Mouse (Mus musculus) liver, embryonic 15.5 days (tissue): ENCODE results near the gene Dyrk2. TPM values are rescaled to one million over a fixed set of nuclear protein-coding genes. Genes with fewer than 3 reads are reported as not detected.

Source experiments
- ATAC-seq: fragments of 200-750 bp; cut with Nextera tagmentation; 2 replicates; pipeline ENCODE4 v1.8.0; 2017; ENCODE audit warnings: moderate number of reproducible peaks, mild to moderate bottlenecking, moderate library complexity; ENCODE audit not compliant: insufficient read depth
- H3K27ac ChIP-seq: fragments of 300-500 bp; sonication (generic); replicated peaks from 2 replicates; pipeline ENCODE4 v1.5.1; 2015; ENCODE audit warnings: mild to moderate bottlenecking, inconsistent platforms
- H3K27me3 ChIP-seq: fragments of 300-500 bp; sonication (generic); 2 replicates; pipeline ENCODE4 v1.6.1; 2015; ENCODE audit warnings: mild to moderate bottlenecking, inconsistent platforms
- H3K36me3 ChIP-seq: fragments of 300-500 bp; sonication (generic); replicated peaks from 2 replicates; pipeline ENCODE4 v1.6.1; 2015; ENCODE audit warnings: moderate library complexity, mild to moderate bottlenecking, inconsistent platforms
- H3K4me1 ChIP-seq: fragments of 300-500 bp; sonication (generic); replicated peaks from 2 replicates; pipeline ENCODE4 v1.6.1; 2015; ENCODE audit warnings: inconsistent platforms
- H3K4me2 ChIP-seq: fragments of 300-500 bp; sonication (generic); 2 replicates; pipeline ENCODE4 v1.6.1; 2015; ENCODE audit warnings: moderate library complexity, mild to moderate bottlenecking, inconsistent platforms
- H3K4me3 ChIP-seq: fragments of 300-500 bp; sonication (generic); replicated peaks from 2 replicates; pipeline ENCODE4 v1.5.1; 2015; ENCODE audit warnings: mild to moderate bottlenecking, inconsistent platforms
- H3K9ac ChIP-seq: fragments of 300-500 bp; sonication (generic); 2 replicates; pipeline ENCODE4 v1.6.1; 2015; ENCODE audit warnings: moderate library complexity, mild to moderate bottlenecking, inconsistent platforms
- H3K9me3 ChIP-seq: fragments of 300-500 bp; sonication (generic); replicated peaks from 2 replicates; pipeline ENCODE4 v1.6.1; 2016; ENCODE audit warnings: inconsistent platforms
- WGBS: fragments of 180-500 bp; shearing (Covaris S2); methylation state at CpG from one replicate; pipeline ENCODE4 v1.1.7; 2015; ENCODE audit warnings: mixed read lengths; ENCODE audit not compliant: insufficient replicate concordance; 5-methylcytosine and 5-hydroxymethylcytosine counted together
- polyA plus RNA-seq: library from polyadenylated mRNA; unstranded; fragments of >200 nt; fragmentation: Nextera tagmentation; extraction: Ambion mirVana; gene quantifications from 2 replicates; pipeline ENCODE4 v1.2.1, GENCODE M21; 2015

The Dyrk2 gene
- polyA plus RNA-seq, 1 experiment from 2014 or later = 1.9 TPM

DNA sequence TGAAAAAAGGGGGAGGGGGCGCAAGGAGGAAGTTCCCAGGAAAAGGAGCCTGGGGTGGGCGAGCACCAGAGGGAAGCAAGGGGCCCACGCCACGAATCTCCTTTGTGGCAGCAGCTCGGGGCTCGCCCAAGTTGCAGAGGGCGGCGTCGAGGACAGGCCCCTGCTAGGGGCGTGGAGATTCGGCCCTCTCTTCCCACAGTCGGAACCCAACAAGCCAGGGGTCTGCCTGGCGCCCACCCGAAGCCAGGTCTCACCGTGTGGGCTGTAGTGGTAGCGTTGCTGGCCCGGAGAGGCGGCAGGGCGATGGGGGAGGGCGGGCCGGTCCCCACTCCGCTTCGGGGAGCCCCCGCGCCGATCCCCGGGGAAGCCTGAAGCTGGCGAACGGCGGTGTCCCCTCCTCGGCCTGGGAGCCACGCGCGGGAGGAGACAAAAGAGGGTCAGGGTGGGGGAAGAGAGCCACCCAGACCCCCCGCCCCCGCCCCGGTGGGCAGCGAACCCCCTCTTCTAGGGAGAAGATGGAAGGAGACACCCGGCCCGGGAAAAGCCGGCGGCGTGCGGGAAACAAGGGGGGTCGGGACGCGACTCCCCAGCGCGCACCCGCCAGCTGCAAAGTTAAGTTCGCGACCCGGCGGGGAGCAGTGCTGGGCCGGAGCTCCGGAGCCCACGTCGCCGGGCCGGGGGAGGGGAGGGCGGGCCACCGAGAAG is 2.0 kb downstream of the Dyrk2 start:
- H3K9ac ChIP-seq = peak overlapping the region; percentile 74
- ATAC-seq = peak; percentile 33
- H3K9me3 ChIP-seq = no peaks in the 10 kb centered on the region
- 0 out of 2 replicates have a peak, but pooled peaks cover 5% of the 10 kb centered on the region for H3K36me3 ChIP-seq
- peak overlapping the region; percentile 76 for H3K27ac ChIP-seq
- H3K4me3 ChIP-seq = peak overlapping the region; percentile 72
- peaks cover 27% of the 10 kb centered on the region for H3K27me3 ChIP-seq
- under 1% methylated on average over 57 of the region's 62 CpGs for WGBS
- H3K4me1 ChIP-seq = peaks cover 27% of the 10 kb centered on the region
- peak overlapping the region; percentile 86 for H3K4me2 ChIP-seq

DNA sequence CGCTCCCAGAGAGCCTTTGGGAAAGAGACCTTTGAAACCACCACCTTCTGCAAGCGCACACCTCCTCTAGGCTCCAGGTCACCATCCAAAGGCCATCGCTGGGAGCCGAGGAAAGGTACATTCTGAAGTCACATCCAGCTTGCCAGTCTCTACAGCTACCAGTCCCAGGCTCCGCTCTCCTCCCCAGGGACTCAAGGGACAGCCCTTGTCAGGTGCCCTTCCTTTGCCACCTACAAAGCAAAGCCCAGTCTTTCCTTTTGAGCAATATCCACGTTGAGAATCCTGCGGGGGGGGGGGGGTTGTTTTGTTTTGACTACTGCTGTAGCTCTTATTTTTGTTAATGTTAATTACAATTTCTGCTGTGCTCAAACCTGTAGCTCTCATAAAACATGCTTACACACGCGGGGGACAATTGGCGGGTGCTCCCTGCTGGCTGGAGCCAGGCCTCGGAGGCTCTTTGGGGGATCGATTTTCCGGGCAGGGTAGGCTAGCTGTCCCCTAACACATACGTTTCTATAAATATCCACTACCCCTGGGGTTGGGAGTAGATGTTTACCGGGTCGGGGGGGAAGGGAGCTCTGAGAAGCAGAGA is 2.6 kb downstream of the Dyrk2 start:
- Histone ChIP-seq H3K9me3 (no peaks in the 10 kb centered on the region), H3K9ac (peak overlapping the region; percentile 74), H3K27ac (peak overlapping the region; percentile 76), H3K27me3 (peaks cover 27% of the 10 kb centered on the region), H3K36me3 (peaks cover 12% of the 10 kb centered on the region; the same call in 1 of the 2 replicates), H3K4me3 (peak overlapping the region; percentile 72), H3K4me1 (peaks cover 27% of the 10 kb centered on the region), H3K4me2 (peak overlapping the region; percentile 86)
- no peak for ATAC-seq
- 16% methylated on average over 16 of the region's 16 CpGs for WGBS

DNA sequence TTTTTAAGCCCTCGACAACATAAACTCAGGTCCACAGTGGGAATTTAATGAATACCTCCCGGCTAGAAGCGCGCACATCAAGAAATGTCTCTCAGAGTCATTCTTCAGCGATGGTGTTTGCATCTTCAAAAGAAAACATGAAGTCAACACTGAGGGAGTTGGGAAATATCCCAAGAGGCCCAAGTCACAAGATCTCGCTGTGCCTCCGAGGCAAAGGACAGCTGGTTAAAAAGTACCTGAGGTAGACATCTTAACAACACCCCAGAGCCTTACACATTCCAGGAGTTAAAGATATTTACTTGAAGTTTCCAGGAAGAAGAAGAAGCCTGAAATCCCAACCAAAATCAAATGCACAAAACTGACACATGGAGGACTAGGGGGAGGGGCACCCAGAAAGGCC is 5.0 kb downstream of the Dyrk2 start:
- 81% methylated on average over 7 of the region's 7 CpGs for WGBS
- H3K4me3 ChIP-seq = no peak overlapping the region
- peaks cover 20% of the 10 kb centered on the region for H3K27me3 ChIP-seq
- ATAC-seq = no peak
- peaks cover 36% of the 10 kb centered on the region for H3K36me3 ChIP-seq
- H3K27ac ChIP-seq = no peak overlapping the region
- no peaks in the 10 kb centered on the region for H3K9me3 ChIP-seq
- H3K9ac ChIP-seq = no peak overlapping the region
- peaks cover 23% of the 10 kb centered on the region for H3K4me1 ChIP-seq
- no peak overlapping the region for H3K4me2 ChIP-seq

DNA sequence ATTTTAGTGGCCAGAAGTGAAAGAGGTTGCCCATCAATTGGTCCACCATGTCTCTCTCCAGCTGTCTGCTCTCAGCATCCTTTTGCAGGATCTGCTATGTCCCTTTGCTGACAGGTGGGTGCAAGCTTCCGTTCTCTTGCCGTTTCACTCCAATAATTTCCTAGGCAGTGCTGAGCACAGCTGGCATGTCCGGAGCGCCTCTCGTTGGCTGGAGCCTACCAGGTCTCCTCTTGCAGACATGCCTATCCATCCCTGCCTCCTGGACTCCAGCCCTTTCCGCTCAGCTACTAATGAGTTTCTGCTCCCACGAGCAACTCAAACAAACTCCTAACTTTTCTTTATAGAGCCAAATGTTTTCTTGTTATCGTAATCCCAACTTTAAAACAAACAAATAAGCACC is 6.4 kb downstream of the Dyrk2 start:
- Histone ChIP-seq H3K4me2 (no peak overlapping the region), H3K36me3 (peaks cover 49% of the 10 kb centered on the region), H3K4me1 (peaks cover 18% of the 10 kb centered on the region), H3K27ac (no peak overlapping the region), H3K27me3 (peaks cover 6% of the 10 kb centered on the region; the same call in 1 of the 2 replicates), H3K4me3 (no peak overlapping the region), H3K9ac (no peak overlapping the region), H3K9me3 (no peaks in the 10 kb centered on the region)
- ATAC-seq = no peak
- WGBS = 82% methylated on average over 8 of the region's 8 CpGs

DNA sequence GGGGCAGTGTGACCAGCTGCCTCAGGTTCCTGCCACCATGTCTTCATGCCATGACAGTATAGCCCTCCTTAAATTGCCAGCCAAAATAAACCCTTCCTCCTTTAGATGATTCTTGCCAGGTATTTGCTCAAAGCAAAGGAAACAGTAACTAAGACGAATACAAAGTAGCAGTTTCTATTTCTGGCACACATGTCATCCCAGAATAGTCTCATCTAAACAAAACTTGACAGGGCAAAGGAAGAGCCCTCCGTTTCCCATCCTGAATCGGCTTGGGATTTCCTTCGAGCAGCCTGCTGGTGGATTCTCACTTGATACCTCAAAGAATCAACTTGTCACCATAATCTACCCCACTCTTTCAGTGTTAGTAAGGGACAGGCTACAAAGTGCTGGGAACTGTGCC is 7.8 kb downstream of the Dyrk2 start:
- WGBS = 63% methylated on average over 4 of the region's 4 CpGs
- Histone ChIP-seq H3K36me3 (peaks cover 54% of the 10 kb centered on the region), H3K27me3 (no peaks in the 10 kb centered on the region), H3K4me2 (no peak overlapping the region), H3K9me3 (no peaks in the 10 kb centered on the region), H3K4me1 (peaks cover 10% of the 10 kb centered on the region), H3K4me3 (no peak overlapping the region), H3K27ac (no peak overlapping the region), H3K9ac (no peak overlapping the region)
- ATAC-seq = no peak

DNA sequence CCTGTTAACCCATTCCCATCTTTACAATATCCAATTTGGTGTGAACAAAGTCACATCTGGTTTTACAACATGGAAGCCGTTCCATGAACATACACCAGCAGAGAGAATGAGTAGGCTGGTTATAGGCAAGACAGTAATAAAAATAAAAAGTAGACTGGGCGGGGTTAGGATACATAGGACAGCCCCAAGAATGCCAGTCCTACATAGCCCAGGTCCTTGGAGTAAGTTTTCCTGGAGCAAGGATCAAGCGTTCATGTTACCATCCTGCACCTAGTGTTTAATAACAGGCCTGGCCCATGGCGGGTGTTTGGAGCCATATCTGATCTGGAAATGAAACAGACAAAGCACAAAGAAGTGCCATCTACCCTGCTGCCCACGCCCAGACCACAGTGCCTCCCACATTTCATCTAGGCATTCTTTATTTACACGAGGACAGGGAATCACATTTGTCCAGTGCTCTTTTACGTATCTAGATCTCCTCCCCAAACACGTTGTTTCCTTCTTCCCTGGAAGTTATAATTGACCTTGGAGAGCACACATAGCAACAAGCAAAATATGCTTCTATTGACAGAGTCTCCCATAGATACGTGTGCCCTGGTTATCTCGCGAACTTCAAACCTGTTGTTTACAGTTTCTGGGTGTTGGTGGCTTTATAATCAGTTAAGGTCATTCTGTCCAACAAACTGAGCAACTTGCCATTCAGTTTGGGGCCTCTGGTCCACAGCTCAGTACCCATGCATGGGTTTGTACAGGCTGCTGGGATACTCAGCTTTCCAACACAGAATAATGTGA is 8.6 kb downstream of the Dyrk2 start:
- Histone ChIP-seq H3K36me3 (peaks cover 58% of the 10 kb centered on the region), H3K27me3 (no peaks in the 10 kb centered on the region), H3K4me3 (no peak overlapping the region), H3K27ac (no peak overlapping the region), H3K9me3 (no peaks in the 10 kb centered on the region), H3K4me1 (peaks cover 3% of the 10 kb centered on the region), H3K9ac (no peak overlapping the region), H3K4me2 (no peak overlapping the region)
- ATAC-seq = no peak
- 68% methylated on average over 11 of the region's 11 CpGs for WGBS

DNA sequence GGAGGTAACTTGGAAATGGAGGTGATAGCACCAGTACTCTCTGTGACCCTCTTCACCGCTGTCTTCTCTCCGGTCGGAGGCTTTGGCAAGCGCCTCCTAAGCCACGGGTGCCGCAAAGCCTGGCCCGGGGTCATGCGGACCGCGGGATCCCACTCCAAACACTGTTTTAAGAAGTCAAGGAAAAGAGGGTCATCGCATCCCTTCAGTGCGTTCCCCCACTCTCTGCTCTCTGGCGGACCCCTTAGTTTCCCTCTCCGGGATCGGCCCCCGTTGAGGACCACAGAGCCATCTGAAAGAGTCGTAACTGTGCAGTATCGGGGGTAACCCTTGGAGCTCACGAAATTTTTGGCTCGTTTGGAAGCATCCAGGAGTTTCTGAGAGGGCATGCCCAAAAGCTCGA is 10.4 kb downstream of the Dyrk2 start:
- 88% methylated on average over 21 of the region's 21 CpGs for WGBS
- Histone ChIP-seq H3K27me3 (no peaks in the 10 kb centered on the region), H3K36me3 (peaks cover 58% of the 10 kb centered on the region), H3K9me3 (no peaks in the 10 kb centered on the region), H3K27ac (no peak overlapping the region), H3K4me2 (no peak overlapping the region), H3K9ac (no peak overlapping the region), H3K4me3 (no peak overlapping the region), H3K4me1 (no peaks in the 10 kb centered on the region; the same call in 1 of the 2 replicates)
- no peak for ATAC-seq

DNA sequence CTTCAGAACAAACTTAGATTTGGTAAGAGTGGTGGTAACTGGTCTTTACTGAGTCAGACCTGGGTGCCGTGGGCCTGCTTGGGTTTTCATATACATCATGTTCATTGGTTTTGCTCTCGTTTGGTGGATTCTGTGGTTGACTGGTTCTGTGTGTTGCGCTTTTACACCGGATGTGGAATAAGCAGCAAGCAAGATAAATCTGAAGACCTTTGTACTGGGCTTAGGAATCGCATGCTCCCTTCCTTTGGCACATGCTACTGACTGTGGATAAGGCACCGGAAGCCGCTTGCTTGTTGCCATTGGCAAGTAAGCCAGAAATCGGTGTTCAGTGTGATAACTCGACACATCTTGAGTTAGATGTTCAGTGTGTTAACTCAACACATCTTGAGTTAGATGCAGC is 15.4 kb downstream of the Dyrk2 start:
- 68% methylated on average over 9 of the region's 9 CpGs for WGBS
- H3K27me3 ChIP-seq = no peaks in the 10 kb centered on the region
- no peak overlapping the region for H3K27ac ChIP-seq
- no peak for ATAC-seq
- no peaks in the 10 kb centered on the region for H3K4me1 ChIP-seq
- peaks cover 19% of the 10 kb centered on the region for H3K36me3 ChIP-seq
- H3K9ac ChIP-seq = no peak overlapping the region
- no peak overlapping the region for H3K4me3 ChIP-seq
- no peak overlapping the region for H3K4me2 ChIP-seq
- no peaks in the 10 kb centered on the region for H3K9me3 ChIP-seq

DNA sequence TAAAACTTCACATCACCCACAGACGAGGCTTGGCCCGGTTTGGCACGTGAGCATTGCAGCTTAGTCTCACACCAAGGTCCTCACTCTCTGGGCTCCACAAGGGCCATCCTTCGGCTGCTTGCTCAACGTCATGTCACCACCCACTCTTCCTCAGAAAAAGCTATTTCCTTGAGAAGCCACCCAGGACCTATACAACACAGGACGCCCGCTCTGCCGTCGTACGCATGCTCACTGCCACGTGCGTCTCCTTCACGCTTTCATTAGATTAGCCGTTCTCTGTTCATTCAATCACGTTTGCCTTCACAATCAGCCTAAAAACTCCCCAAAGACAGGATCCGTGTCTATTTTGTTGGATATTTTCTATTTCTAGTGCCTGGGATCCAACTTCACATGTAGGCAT is 17.5 kb downstream of the Dyrk2 start:
- no peaks in the 10 kb centered on the region for H3K9me3 ChIP-seq
- no peaks in the 10 kb centered on the region for H3K27me3 ChIP-seq
- WGBS = 74% methylated on average over 16 of the region's 16 CpGs
- H3K27ac ChIP-seq = no peak overlapping the region
- no peak overlapping the region for H3K9ac ChIP-seq
- no peak overlapping the region for H3K4me2 ChIP-seq
- peaks cover 5% of the 10 kb centered on the region; the same call in 1 of the 2 replicates for H3K36me3 ChIP-seq
- H3K4me1 ChIP-seq = no peaks in the 10 kb centered on the region
- no peak for ATAC-seq
- no peak overlapping the region for H3K4me3 ChIP-seq

DNA sequence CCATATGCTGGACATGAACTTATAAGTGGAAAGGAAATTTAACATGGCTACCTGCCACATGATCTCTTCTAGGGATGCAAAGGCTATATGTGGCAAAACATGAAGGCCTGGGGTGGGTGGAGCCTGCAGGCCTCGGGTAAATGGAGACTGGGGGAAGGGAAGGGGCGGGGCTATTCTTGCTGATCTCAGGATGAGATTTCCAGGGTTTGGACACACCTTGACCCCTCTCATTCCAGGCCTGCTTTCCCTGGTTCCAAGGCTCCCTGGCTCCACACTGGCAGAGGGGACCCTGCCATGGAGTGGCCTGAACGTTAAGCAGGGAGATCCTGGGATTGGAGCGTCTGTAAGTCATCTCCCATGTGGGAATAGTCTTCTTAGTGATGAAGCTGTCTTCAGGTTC is 21.5 kb downstream of the Dyrk2 start:
- WGBS = 59% methylated on average over 4 of the region's 4 CpGs
- H3K4me1 ChIP-seq = no peaks in the 10 kb centered on the region

DNA sequence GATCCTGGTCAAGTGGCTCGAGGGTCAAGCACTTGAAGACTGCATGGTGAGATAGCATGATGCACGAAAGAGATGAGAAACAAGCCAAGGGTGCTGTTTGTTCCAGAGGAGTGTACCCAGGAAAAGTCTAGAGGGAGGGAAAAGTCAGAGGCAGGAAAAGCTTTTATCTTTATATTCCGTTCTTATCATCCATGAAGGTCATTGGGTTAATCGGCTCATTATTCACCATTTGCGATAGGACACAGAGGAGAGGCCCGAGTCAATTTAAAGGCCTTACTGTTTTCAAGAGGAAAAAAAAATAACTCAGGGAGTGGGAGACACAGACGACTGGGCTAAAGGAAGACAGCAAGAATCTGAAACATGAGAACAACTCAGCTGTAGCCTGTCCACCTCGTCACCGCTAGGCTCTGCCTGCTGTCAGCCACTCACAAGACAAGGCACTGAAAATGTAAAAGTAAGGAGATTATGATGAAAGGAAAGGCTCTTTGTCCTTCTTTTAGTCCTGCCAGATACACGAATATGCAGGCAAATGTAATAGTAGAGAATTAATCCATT is 22.9 kb downstream of the Dyrk2 start:
- Histone ChIP-seq H3K27ac (no peak overlapping the region), H3K4me3 (no peak overlapping the region), H3K4me2 (no peak overlapping the region), H3K36me3 (no peaks in the 10 kb centered on the region), H3K9ac (no peak overlapping the region), H3K9me3 (no peaks in the 10 kb centered on the region), H3K27me3 (no peaks in the 10 kb centered on the region), H3K4me1 (no peaks in the 10 kb centered on the region)
- no peak for ATAC-seq
- WGBS = 58% methylated on average over 10 of the region's 10 CpGs

More for the DNA sequence above, 21.5 kb downstream of the Dyrk2 start:
- Histone ChIP-seq H3K27me3 (no peaks in the 10 kb centered on the region), H3K4me3 (no peak overlapping the region), H3K9ac (no peak overlapping the region), H3K9me3 (no peaks in the 10 kb centered on the region), H3K4me2 (no peak overlapping the region), H3K36me3 (no peaks in the 10 kb centered on the region), H3K27ac (no peak overlapping the region)
- no peak for ATAC-seq
